Mouse (Mus musculus) lung, postnatal 36 days (tissue): ENCODE measurements around the gene Kdr.
"Not testable (repeated sequence)": the region's sequence is repeated elsewhere in the genome, so short reads cannot be mapped to it uniquely, and the experiment has no call there.

ENCODE experiments used
- DNase-seq: peaks from one replicate; pipeline ENCODE4 v3.0.0; 2022; ENCODE audit warnings: mixed read lengths

Kdr gene

DNA sequence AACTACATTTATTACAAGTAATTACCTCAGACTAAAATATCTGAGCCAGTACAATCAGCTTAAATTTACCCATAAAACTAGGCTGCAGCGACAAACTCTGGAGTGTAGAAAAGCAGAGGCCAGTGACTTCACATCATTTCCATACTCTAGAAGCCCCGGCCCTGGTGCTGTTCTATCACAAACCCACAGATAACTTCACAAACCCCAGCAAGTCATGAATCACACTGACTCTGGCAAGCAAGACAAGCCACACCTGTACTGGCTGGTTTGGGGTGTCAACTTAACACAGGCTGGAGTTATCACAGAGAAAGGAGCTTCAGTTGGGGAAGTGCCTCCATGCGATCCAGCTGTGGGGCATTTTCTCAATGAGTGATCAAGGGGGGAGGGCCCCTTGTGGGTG, 18.4 kb downstream of the Kdr start:
- DNase-seq, result no peak

DNA sequence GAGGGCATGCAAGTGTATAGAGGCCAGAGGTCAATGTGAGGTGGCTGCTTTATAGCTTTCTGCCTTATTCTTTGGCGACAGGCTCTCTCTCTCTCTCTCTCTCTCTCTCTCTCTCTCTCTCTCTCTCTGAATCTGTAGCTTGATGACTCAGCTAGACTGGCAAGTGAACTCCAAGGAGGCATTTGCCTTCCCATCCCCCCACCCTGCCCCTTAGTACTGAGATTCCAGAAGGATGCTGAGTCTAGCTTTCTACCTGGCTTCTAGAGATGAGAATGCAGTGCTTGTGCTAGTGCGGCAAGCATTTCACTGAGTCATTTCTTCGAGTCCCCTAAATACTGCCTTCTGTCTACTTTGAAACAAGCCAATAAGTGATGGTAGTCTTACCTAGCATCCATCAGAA, 21.7 kb downstream of the Kdr start:
- no peak for DNase-seq

DNA sequence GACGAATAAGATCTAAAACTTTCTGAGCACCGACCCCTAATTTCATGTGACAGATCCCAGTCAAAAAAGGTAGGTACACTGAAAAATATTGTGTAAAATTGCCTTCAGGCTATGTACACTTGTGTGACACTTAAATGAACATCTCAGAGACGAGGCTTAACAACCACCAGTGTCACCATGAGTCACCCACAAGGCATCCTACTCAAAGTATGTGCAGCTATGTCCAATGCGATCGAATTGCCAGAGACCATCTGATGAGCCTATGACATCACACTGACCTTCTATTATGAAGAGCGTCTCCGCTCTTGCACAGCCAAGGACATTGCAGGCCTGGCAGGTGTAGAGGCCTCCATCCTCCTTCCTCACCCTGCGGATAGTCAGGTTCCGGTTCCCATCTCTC, 22.4 kb downstream of the Kdr start:
- no peak for DNase-seq

DNA sequence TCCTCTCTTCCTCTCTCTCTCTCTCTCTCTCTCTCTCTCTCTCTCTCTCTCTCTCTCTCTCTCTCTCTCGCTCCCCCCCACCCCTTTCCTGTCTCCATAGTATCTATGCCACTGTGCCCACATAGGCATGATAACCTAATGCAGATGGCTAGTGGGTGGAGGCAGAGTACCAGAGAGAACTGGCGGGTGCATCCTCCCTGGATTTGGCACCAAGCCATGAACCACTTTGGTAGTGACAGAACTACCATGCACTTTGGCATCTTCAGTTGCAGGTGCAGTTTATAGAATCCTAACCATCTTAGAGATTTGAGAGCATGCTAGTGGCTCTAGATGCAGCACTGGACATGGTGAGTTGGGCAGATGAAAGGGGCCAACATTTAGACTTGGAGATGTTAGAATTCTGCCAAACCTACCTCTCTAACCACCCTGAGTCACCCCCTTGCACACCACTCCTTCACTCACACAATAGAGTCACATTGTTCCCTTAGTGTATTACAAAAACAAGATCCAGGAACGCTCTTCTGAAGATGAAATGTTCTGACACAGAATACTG, 23.4 kb downstream of the Kdr start:
- no peak for DNase-seq

DNA sequence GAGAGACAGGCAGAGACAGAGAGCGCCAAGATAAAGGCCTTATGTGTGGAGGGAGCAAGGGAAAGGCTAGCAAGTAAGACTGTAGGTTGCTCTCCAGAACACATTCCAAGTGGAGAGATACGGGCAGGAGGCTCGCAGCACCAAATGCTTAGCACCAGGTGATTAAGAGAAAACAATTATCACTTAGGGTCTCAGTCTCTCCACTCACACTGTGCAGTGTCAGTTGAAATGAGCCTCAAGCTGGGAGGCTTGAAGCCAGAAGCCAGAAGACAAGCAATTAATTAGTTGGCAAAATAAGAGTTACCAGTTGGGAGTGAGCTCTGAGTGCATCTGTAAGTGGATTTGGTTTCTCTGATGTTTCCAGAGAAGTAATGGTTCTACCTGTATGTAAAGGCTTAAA, 24.0 kb downstream of the Kdr start:
- no peak for DNase-seq

DNA sequence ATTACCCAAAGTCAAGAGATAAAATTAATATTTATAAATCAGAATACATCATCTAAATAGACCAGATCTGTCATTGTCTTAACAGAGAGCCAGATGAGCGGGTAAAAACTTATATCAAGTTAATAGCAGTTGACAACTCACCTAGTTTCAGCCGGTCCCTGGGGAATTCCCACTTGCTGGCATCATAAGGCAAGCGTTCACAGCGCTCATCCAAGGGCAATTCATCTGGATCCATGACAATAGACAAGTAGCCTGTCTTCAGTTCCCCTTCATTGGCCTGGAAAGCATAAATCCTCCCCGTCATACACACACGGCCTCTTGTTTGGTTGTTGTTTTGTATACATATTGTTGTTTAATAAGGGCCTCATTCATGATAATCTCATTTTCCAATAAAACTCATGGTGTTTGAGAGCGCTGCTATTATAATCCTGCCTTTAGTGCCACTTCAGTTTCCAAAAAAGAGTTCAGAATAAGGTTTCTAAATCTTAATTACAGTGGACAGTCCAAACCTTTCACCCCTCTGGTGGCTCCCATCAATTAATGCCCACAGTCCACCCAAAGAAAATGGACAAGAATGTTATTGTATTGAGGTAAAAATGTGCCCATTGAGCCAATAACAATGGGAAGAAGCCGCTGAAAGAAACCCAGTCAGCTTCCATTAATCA, 26.0 kb downstream of the Kdr start:
- no peak for DNase-seq

DNA sequence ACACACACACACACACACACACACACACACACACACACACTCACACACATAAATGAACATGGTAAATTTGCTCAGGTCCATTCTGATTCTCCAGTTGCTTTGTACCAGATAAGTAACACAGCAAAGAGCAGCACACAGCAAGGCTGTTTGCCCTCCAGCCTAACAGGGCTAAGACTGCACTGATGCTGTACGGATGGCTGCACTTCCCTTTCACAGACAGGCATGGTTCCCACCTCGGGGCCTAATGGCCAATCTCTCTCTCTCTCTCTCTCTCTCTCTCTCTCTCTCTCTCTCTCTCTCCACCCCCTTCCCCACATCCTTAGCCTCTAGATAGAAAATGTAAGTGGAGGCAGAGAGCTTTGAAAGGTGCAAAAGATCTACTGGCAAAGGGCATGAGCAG, 27.4 kb downstream of the Kdr start:
- DNase-seq, result no peak

DNA sequence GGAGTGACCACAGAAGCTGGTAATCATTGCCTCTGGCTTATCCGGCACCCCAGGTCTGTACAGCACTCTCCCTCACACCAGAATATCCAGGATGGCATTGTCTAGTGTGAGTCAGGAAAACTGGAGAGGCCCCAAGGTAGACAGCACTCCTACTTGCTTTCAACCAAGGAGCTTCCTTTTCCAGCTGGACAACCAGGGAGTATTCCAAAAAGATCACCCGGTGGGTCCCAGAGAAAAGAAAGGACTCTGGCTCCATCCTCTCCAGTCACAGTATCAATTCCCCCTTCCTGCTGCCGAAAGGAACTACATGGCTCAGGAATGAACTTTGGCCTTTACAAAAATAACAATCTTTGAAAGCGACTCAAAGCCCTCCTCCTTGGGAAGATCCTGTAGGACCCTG, 32.9 kb downstream of the Kdr start:
- no peak for DNase-seq

DNA sequence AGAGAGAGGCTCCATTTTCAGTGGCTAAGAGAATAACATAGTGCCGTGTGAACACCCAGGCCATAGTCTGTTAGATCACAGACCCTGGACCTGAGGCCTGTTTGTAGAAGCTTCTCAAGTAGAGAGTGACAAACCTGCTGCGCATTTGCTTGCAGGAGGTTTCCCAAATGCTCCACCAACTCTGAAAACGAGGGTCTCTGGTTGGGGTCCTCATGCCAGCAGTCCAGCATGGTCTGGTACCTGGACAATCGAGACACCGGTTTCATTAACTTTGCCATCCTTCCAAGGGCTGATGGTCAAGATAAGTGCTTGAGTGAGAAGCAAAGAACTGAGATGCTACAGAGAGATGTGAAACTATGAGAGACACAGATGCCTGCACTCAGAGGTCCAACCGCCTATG, 35.0 kb downstream of the Kdr start:
- no peak for DNase-seq

DNA sequence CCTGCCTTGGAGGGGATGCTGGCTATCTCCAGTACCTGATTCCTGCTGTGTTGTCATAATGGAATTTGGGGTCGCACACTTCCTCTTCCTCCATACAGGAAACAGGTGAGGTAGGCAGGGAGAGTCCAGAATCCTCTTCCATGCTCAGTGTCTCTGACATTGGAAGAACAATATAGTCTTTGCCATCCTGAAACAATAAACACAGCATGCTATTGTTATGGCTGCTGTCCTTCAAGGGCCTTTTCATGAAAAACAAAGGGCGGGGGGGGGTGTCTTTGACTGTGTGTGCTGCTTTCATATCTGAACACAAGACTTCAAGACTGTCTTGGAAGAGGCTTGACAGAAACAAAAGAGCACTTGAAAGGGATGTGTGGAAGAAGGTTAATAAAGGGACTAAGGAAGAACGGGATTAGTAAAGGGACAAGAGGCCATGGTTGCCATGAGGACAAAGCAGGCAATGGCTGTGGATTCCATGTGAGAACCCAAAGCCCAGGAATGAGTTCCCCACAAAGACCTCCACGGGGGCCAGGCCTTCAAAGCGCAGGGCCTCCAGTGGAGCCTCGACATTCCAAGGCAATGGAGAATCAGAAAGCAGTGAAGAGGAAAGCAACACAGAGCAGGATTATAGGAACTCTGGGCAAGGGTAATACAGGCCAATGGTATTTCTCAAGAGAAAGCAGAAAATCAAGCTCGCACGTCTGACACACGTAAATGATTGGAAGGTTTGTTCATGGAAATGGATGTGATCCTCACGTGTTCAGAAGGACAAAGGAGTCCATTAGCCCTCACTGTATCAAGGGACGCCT, 36.3 kb downstream of the Kdr start:
- no peak for DNase-seq

DNA sequence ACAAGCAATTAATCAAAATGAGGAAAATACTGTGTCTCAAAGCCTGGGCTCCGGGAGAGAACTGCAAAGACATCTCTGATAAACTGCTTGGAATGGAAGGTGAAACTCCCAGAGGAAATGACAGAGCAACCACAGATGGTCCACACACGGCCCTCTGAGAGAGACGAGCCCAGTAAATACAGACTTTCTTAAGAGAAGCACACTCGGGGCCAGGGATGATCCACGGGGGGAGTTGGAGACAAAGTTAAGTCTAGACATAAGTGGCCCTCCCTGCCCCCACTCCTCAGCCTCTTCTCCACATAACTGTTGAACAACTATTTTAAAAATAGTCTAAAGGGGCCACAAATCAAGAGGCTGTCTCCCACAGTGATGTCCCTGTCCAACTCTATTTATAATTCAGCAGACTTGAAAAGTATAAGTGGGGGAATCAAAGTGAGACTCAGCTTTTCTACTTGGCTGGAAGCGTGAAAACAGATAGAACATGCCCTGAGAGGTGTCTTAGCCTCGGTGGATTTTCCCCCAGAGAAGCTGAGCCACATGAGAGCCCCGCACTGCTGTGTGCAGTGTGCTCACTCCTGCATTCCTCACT, 39.0 kb downstream of the Kdr start:
- DNase-seq, result no peak

DNA sequence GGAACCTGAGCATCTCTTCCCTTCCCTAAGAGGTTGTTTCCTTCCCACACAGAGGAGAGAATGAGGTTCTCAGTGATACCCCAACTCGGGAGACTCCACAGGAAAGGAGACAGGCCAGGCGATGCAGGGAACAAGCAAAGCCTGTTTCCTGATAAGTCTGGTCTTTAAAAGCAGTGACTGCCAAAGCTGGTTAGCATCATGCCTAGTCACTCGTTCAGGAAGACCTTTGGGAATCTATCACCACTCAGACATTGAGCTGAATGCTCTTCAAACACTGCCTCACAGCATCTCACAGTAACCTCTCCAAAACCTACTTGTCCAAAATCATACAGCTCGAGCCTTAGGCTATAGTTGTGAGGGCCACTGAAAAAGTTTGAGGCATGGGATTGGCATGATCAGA, 40.2 kb downstream of the Kdr start:
- DNase-seq, result no peak

DNA sequence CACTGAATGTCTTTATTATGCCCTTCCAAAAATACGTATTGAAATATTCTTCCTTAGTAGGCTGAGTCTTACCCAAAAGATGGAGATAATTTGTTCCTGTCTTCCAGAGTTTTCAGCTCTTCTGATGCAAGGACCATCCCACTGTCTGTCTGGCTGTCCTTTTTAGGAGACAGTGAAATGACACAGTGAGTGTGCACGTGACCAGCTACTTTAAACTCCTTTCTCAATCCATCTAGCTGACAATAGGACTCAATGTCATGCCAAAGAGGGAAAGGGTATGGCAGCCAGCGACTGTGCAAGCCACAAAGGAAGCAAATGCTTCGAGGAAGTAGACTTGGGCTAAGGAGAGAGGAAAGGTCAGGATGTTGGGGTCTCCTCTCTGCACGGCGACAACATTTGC, 42.0 kb downstream of the Kdr start:
- DNase-seq, result no peak

DNA sequence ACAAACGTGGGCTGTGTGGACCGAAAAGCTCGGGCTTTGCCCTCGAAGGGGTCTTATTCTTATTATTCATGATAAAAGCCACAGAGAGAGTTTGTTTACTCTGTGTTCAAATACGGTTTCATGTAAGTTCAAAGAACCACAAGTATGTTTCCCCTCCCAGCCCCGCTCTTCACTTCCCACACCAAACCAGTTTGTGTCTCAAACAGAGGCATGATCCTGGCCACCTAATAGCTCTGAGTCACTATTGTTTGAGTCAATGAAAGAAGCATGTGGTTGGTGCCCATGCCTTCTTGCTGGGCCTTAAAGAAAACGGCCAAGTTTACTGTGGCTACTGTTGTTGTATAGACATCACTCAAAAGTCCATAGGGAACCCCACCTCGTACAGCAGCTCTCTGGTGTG, 43.0 kb downstream of the Kdr start:
- no peak for DNase-seq

DNA sequence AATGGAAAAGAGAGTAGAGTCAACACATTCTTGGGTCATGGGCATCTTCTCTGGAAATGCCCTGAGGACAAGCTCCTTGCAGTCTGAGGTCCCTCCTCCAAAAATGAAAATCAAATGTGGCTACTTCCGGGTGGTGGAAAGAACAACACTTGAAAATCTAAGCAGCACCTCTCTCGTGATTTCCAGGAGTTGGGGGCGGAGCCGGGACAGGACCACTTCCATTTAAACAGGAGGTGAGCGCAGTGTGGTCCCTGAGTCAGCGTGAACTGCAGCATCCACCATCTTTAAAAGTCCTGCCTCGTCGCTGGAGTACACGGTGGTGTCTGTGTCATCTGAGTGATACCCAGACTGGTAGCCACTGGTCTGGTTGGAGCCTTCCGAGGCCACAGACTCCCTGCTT, 44.1 kb downstream of the Kdr start:
- DNase-seq, result no peak

DNA sequence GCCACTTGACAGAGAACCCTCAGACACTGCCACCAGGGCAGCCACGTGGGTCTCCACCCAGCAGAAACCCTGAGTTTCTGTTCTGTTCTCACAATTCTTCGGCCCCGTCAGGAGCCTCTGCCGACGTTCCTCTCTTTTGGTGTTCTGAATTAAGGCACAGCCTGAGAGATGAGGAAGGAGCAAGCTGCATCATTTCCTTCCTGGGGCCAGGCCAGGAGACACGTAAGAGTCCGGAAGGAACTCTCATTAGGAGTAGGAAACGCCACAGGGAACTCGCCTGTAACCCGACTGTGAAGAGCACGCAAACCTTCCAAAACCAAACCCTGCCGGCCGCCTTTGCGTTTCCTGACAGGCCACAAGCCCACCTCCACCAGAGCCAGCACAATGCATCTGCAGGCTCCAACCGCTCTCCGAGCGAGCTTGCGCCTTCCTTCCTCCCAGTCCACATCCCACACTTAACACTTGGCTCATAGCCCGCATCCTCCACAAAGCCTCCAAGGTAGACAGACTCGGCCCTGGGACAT, 44.7 kb downstream of the Kdr start:
- DNase-seq, result peak; percentile 92

DNA sequence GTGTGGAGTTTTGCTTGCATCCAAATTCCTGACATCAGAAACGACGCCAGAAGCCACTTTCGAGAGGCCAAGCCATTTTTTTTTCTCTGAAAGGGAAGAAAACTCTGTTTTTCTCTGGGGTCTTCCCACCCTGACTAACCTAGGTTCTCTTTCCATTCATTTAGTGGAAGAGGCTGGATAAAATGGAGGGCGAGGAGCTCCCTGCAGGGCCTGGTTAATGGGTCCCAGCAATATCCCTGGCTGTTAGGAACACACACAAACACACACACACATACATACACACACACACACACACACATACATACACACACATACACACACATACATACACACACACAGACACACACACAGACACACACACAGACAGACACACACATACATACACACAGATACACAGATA, 46.8 kb downstream of the Kdr start:
- not testable (repeated sequence) for DNase-seq

DNA sequence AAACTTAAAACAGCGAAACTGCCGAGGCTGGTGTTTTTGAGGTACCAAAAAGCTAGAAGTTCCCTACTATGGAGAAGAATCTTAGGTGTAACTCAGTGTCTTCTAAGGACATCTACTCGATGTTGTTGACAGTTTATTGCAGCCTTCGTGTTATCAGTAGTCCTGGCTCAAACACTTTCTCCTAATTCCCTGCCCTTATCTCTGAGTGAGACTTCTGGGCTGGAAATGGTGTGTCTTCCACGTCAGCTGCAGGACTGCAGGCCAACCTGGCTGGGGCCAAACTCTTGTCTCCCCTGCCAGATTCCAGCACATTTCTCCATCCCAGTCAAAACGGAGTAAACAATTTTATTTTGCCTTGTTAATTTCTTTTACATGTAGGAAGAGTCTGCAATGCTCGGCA, 48.3 kb downstream of the Kdr start:
- no peak for DNase-seq

DNA sequence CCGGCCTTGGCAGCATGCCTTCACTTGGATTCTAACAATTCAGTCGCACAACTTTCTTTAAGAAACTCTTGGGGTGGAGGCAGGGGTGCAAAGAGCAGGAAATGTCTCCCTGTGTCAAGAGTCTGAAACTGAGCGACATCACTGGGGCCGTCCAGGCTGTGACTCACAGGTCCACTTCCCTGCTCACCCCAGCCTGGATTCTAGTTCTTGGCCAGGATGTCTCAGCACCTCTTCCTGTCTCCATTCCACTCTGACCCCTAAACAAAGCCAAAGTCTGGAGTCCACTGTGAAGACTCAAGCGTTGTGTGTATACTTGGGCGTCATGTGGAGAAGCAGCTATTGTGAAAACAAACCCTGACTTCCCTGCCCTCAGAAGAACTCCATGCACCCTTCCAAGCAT, 55.6 kb downstream of the Kdr start:
- DNase-seq, result peak; percentile 70

DNA sequence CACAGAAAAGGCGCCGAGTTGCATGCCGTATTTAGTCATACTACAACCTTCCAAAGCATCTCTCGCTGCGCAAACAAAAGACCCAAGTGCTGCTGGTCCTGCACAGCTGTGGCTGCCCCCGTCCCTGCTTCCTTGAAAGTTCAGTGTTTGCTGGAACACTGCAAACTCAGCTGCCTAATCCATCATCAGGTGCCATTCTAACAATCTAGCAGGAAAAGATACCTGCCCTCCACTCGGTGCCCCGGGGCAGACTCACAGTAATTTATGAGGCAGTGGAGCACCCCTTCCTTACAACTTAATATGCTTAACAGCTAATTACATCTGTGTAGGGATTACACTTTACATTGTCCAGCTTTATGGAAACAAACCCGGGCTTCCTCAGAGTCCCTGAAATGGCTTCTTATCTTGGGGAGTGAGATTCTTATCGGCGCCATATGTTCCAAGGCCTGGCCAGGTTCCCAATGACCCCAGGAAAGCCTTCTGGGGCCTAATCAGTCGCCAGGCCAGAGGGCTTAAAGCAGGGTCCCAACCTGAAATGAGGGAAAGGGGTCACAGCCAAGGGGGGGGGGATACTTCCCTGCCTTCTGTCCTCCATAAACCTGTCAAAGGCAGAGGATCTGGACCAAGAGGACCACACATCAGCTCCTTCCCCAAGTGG, 56.4 kb downstream of the Kdr start:
- no peak for DNase-seq

DNA sequence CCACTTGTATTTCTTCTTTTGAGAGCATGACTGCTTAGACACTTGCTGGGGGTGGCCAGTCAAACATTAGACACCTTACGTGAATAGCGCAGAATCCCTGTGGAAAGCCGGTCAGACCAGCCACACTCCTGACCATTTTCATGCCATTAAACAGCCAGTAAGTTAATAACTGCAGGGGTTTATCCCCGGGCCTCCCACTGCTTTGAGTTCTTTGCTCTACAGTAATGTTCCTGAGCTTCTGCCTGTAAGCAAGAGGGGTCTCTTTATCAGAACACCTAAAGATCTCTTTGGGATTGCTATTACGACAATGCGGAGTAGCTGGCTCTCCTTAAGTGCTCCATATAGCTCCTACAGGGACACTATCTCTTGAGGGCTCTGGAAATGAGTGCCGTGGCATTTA, 58.7 kb downstream of the Kdr start:
- DNase-seq, result no peak

DNA sequence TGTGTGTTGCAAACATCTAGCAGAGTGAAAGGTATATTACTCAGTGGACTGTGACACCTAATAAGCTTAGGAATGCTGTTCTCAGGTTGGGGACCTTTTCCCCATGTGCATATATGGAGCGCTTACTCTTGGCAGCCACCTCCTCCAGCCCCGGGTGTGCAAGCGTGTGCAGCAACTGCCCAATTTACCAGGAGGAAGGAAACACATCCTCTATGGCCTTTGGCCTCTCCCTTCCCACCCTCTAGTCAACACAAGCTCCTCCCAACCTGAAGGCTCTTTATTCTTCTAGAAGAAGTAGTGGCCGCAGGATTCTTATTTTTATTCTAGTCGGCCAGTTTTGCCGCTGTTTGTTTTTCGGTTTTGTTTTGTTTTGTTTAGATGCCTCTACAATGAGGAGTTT, 60.1 kb downstream of the Kdr start:
- peak; percentile 38 for DNase-seq

DNA sequence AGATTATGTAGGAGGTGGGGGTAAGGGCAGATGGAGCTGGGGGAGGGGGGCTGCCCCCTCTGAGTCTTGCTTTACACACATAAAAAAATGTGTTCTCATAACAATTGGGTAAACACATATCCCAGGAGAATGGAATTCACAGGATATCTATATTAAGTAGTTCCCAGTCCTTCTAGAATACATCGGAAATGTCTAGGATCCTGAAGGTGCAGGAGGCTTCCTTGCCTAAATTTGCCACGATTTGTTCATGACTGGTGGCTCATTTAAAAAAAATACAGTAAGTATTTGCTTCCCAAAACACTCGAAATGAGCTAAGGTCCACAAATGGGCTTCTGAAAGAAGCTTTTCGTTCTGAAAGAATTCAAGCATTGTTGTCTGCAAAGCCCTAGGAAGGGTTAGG, 61.0 kb downstream of the Kdr start:
- DNase-seq, result no peak
